Mouse (Mus musculus) bone marrow macrophage, adult 2 months (primary cell): Measurements from ENCODE around the gene Actr3b.
"Not testable (repeated sequence)": the region's sequence is repeated elsewhere in the genome, so short reads cannot be mapped to it uniquely, and the experiment has no call there.

Experiments
- CTCF ChIP-seq: IDR thresholded peaks from 2 replicates; pipeline ENCODE4 v1.5.1; 2012; ENCODE audit warnings: low read depth, mild to moderate bottlenecking, low read length, moderate library complexity
- POLR2A ChIP-seq: IDR thresholded peaks from 2 replicates; pipeline ENCODE4 v1.6.1; 2012; ENCODE audit warnings: mild to moderate bottlenecking, low read depth, low read length, borderline replicate concordance

DNA sequence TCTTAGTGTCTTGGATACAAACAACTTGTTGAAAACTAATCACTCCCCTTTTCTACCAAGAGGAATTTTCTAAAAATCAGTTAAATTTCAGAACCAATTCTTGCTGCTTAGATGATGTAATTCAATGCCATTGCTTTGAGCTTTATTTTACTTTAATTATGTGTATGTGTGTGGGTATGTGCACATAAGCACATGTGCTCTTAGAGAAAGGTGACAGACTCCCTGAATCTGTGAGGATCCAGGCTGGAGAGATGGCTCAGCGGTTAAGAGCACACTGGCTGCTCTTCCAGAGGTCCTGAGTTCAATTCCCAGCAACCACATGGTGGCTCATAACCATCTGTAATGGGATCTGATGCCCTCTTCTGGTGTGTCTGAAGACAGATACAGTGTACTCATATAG is 20.9 kb upstream of the Actr3b start:
- not testable (repeated sequence) for TF ChIP-seq POLR2A, CTCF
